Mouse (Mus musculus) brain, embryonic 14.5 days (tissue): Measurements from ENCODE around the gene Pidd1.
A peak's percentile ranks its signal among the peaks of the same experiment; 100 is the strongest.

Source experiments
- CTCF ChIP-seq: fragments of 200-500 bp; IDR thresholded peaks from 2 replicates; pipeline ENCODE4 v1.5.1; 2012; ENCODE audit warnings: inconsistent platforms, mild to moderate bottlenecking, moderate library complexity, borderline replicate concordance; ENCODE audit not compliant: insufficient read depth, insufficient read length; ENCODE audit errors: extremely low read depth
- POLR2A ChIP-seq: fragments of 200-500 bp; IDR thresholded peaks from 2 replicates; pipeline ENCODE4 v1.6.1; 2012; ENCODE audit warnings: mild to moderate bottlenecking, inconsistent platforms, borderline replicate concordance; ENCODE audit not compliant: poor library complexity, insufficient read depth, insufficient read length, severe bottlenecking; ENCODE audit errors: extremely low read depth

- TF ChIP-seq CTCF: peak; percentile 55
- no peak for TF ChIP-seq POLR2A
Observed at GRCm38 (mm10) chr7:141457986-141458660, 14.3 kb upstream of the Pidd1 start.
